Mouse (Mus musculus) spleen, adult 2 months (tissue): ENCODE data around the gene Wnt7b.

ENCODE experiments used
- CTCF ChIP-seq: fragments of 200-500 bp; IDR thresholded peaks from 2 replicates; pipeline ENCODE4 v1.5.1; 2011; ENCODE audit warnings: mild to moderate bottlenecking, inconsistent platforms; ENCODE audit not compliant: insufficient read depth, insufficient read length, insufficient replicate concordance; ENCODE audit errors: extremely low read depth
- POLR2A ChIP-seq: fragments of 200-500 bp; IDR thresholded peaks from 2 replicates; pipeline ENCODE4 v1.6.1; 2011; ENCODE audit warnings: low read depth, low read length, inconsistent platforms

DNA sequence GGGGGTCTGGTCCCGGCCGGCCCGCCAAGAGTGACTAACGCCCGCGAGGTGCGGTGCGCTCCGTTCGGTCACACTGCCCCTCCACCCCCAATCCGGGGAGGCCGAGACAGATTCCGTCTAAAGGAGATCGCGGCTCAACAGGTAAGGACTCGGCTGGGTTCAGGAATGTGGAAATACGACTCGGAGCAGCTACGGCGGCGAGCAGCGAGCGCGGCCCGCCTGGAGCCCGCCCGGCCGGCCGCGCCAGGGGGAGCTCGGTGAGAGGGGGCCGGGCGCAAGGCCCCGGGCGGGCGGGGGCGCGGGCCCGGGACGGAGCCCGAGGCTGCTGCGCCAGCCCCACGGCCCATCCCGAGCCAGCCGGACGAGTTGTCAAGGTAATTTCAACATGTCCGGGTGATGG, 1.8 kb downstream of the Wnt7b start:
- TF ChIP-seq CTCF = no peak
- TF ChIP-seq POLR2A = no peak
